Mouse (Mus musculus) kidney, embryonic 15.5 days (tissue): ENCODE measurements around the gene Ppm1n. TPM values are rescaled to one million over a fixed set of nuclear protein-coding genes. Genes with fewer than 3 reads are reported as not detected.

ENCODE experiments used
- polyA plus RNA-seq: library from polyadenylated mRNA; unstranded; fragments of >200 nt; fragmentation: Nextera tagmentation; extraction: Ambion mirVana; gene quantifications from 2 replicates; pipeline ENCODE4 v1.2.1, GENCODE M21; 2015

Ppm1n gene
- polyA plus RNA-seq, 1 experiment from 2014 or later, result 0.13 TPM

Other genes starting within 250 kb of the Ppm1n start
- not detected in 2 replicates for gene Rsph6a, start 225.4 kb downstream of the Ppm1n start, polyA plus RNA-seq
- gene Dmwd, start 203.8 kb downstream of the Ppm1n start, polyA plus RNA-seq, result 15.4 and 18.7 TPM in 2 replicates
- 18.1 and 24.7 TPM in 2 replicates for gene Dmpk, start 196.2 kb downstream of the Ppm1n start, polyA plus RNA-seq
- gene Six5, start 185.5 kb downstream of the Ppm1n start, polyA plus RNA-seq, result 8.0 and 10.1 TPM in 2 replicates
- 2.9 and 3.4 TPM in 2 replicates for gene Gm4969, start 161.7 kb downstream of the Ppm1n start, polyA plus RNA-seq
- gene Fbxo46, start 160.2 kb downstream of the Ppm1n start, polyA plus RNA-seq, result 16.1 and 16.3 TPM in 2 replicates
- 13.5 and 14.4 TPM in 2 replicates for gene Qpctl, start 130.8 kb downstream of the Ppm1n start, polyA plus RNA-seq
- gene Snrpd2, start 130.3 kb downstream of the Ppm1n start, polyA plus RNA-seq, result 157 and 162 TPM in 2 replicates
- gene Gipr, start 113.9 kb downstream of the Ppm1n start, polyA plus RNA-seq, result 0.76 and 1.0 TPM in 2 replicates
- 9.5 and 16.8 TPM in 2 replicates for gene Eml2, start 103.6 kb downstream of the Ppm1n start, polyA plus RNA-seq
- gene Gpr4, start 67.5 kb downstream of the Ppm1n start, polyA plus RNA-seq, result 2.7 and 3.3 TPM in 2 replicates
- gene Opa3, start 51.7 kb downstream of the Ppm1n start, polyA plus RNA-seq, result 38.8 and 40.5 TPM in 2 replicates
- gene Vasp, start 8.2 kb downstream of the Ppm1n start, polyA plus RNA-seq, result 87.4 and 89.8 TPM in 2 replicates
- 8.3 and 9.2 TPM in 2 replicates for gene Rtn2, start 2.6 kb upstream of the Ppm1n start, polyA plus RNA-seq
- gene Fosb, start 30.0 kb upstream of the Ppm1n start, polyA plus RNA-seq, result 0.09 and 0.26 TPM in 2 replicates
- 85.7 and 87.2 TPM in 2 replicates for gene Ercc1, start 64.7 kb upstream of the Ppm1n start, polyA plus RNA-seq
- gene Cd3eap, start 79.4 kb upstream of the Ppm1n start, polyA plus RNA-seq, result 27.0 and 28.3 TPM in 2 replicates
- 5.5 and 5.8 TPM in 2 replicates for gene Ppp1r13l, start 79.7 kb upstream of the Ppm1n start, polyA plus RNA-seq
- gene Ercc2, start 101.9 kb upstream of the Ppm1n start, polyA plus RNA-seq, result 16.0 and 19.5 TPM in 2 replicates
- gene Klc3, start 124.0 kb upstream of the Ppm1n start, polyA plus RNA-seq, result 5.1 and 6.3 TPM in 2 replicates
- 22.6 and 58.1 TPM in 2 replicates for gene Ckm, start 124.7 kb upstream of the Ppm1n start, polyA plus RNA-seq
- gene Mark4, start 178.8 kb upstream of the Ppm1n start, polyA plus RNA-seq, result 6.6 and 9.4 TPM in 2 replicates
- 3.0 TPM in 2 replicates for gene Exoc3l2, start 183.3 kb upstream of the Ppm1n start, polyA plus RNA-seq
- gene Bloc1s3, start 228.3 kb upstream of the Ppm1n start, polyA plus RNA-seq, result 2.3 and 2.6 TPM in 2 replicates
- gene Trappc6a, start 228.3 kb upstream of the Ppm1n start, polyA plus RNA-seq, result 76.2 and 81.2 TPM in 2 replicates
- gene Nkpd1, start 237.8 kb upstream of the Ppm1n start, polyA plus RNA-seq, result 0.10 and 0.15 TPM in 2 replicates